Mouse (Mus musculus) MEL (cell line): ENCODE measurements around the gene Rab11fip4. TPM values are rescaled to one million over a fixed set of nuclear protein-coding genes. Genes with fewer than 3 reads are reported as not detected.

Source experiments
- DNase-seq: peaks from one replicate; pipeline ENCODE4 v3.0.0; 2011; ENCODE audit warnings: low read depth, low spot score
- H3K27ac ChIP-seq: 2 replicates; pipeline ENCODE4 v1.5.1; 2012; ENCODE audit warnings: low read depth, mild to moderate bottlenecking, control low read depth, low read length, moderate library complexity; ENCODE audit not compliant: control insufficient read depth
- H3K27me3 ChIP-seq, 2 experiments: fragments of 150-350 bp in 1 of 2; sonication (generic) in 1 of 2; 2 replicates each; pipeline ENCODE4 v1.6.1; 2012; ENCODE audit warnings: low read length in 2 of 2, mild to moderate bottlenecking in 2 of 2, improper control_type of control experiment in 1 of 2, moderate library complexity in 1 of 2; ENCODE audit not compliant: insufficient read depth in 2 of 2, control insufficient read depth in 1 of 2
- H3K36me3 ChIP-seq, 2 experiments: 2 replicates each; pipeline ENCODE4 v1.6.1; 2012 to 2014; ENCODE audit warnings: low read length in 2 of 2, improper control_type of control experiment in 1 of 2, inconsistent platforms in 1 of 2, mild to moderate bottlenecking in 1 of 2; ENCODE audit not compliant: insufficient read depth in 2 of 2, control insufficient read depth in 1 of 2
- H3K4me1 ChIP-seq, 2 experiments: fragments of 150-350 bp in 1 of 2; sonication (generic) in 1 of 2; 2 replicates each; pipeline ENCODE4 v1.6.1; 2012; ENCODE audit warnings: low read length in 2 of 2, improper control_type of control experiment in 1 of 2, mild to moderate bottlenecking in 1 of 2; ENCODE audit not compliant: insufficient read depth in 2 of 2, control insufficient read depth in 1 of 2
- H3K4me3 ChIP-seq, 2 experiments: fragments of 150-350 bp in 1 of 2; sonication (generic) in 1 of 2; 2 replicates each; pipeline ENCODE4 v1.5.1; 2012; ENCODE audit warnings: low read depth in 2 of 2, low read length in 2 of 2, mild to moderate bottlenecking in 2 of 2, moderate library complexity in 2 of 2, control low read depth in 1 of 2, improper control_type of control experiment in 1 of 2; ENCODE audit not compliant: control insufficient read depth in 1 of 2, insufficient read depth in 1 of 2
- H3K79me2 ChIP-seq: 2 replicates; pipeline ENCODE4 v1.6.1; 2012; ENCODE audit warnings: mild to moderate bottlenecking, low read length, moderate library complexity; ENCODE audit not compliant: control insufficient read depth, poor library complexity, insufficient read depth
- H3K9ac ChIP-seq: 2 replicates; pipeline ENCODE4 v1.6.1; 2012; ENCODE audit warnings: low read depth, mild to moderate bottlenecking, control low read depth, low read length, moderate library complexity; ENCODE audit not compliant: control insufficient read depth, poor library complexity, severe bottlenecking
- H3K9me3 ChIP-seq: fragments of 150-350 bp; sonication (generic); replicated peaks from 2 replicates; pipeline ENCODE4 v1.6.1; 2012; ENCODE audit warnings: mild to moderate bottlenecking, low read length, improper control_type of control experiment, moderate library complexity; ENCODE audit not compliant: insufficient read depth
- CHD1 ChIP-seq: IDR thresholded peaks from 2 replicates; pipeline ENCODE4 v1.6.1; 2012; ENCODE audit warnings: low read depth, mild to moderate bottlenecking, inconsistent platforms, low read length, improper control_type of control experiment
- CHD2 ChIP-seq: IDR thresholded peaks from 2 replicates; pipeline ENCODE4 v1.6.1; 2011; ENCODE audit warnings: low read length, improper control_type of control experiment
- CTCF ChIP-seq, 3 experiments: IDR thresholded peaks in 2 of 3; conservative IDR thresholded peaks in 1 of 3; 2 replicates each; pipeline ENCODE4 v1.5.1; 2011 to 2012; ENCODE audit warnings: low read length in 3 of 3, low read depth in 2 of 3, mild to moderate bottlenecking in 2 of 3, improper control_type of control experiment in 1 of 3, inconsistent platforms in 1 of 3, mixed read lengths in 1 of 3, moderate library complexity in 1 of 3; ENCODE audit not compliant: control insufficient read depth in 1 of 3, insufficient read depth in 1 of 3, poor library complexity in 1 of 3, severe bottlenecking in 1 of 3
- E2F4 ChIP-seq: IDR thresholded peaks from 2 replicates; pipeline ENCODE4 v1.6.1; 2011; ENCODE audit warnings: low read depth, low read length, improper control_type of control experiment, borderline replicate concordance
- ELF1 ChIP-seq: IDR thresholded peaks from 2 replicates; pipeline ENCODE4 v1.6.1; 2014; ENCODE audit warnings: low read depth, mild to moderate bottlenecking, inconsistent platforms, low read length, improper control_type of control experiment, moderate library complexity
- EP300 ChIP-seq, 2 experiments: IDR thresholded peaks; 2 replicates each; pipeline ENCODE4 v1.6.1; 2011; ENCODE audit warnings: improper control_type of control experiment in 2 of 2, low read length in 2 of 2, low read depth in 1 of 2, mild to moderate bottlenecking in 1 of 2
- ETS1 ChIP-seq: IDR thresholded peaks from 2 replicates; pipeline ENCODE4 v1.6.1; 2012; ENCODE audit warnings: low read depth, mild to moderate bottlenecking, inconsistent platforms, low read length, improper control_type of control experiment, moderate library complexity
- GABPA ChIP-seq: IDR thresholded peaks from 2 replicates; pipeline ENCODE4 v1.6.1; 2012; ENCODE audit warnings: low read depth, mild to moderate bottlenecking, inconsistent platforms, low read length, improper control_type of control experiment, moderate library complexity
- GATA1 ChIP-seq: IDR thresholded peaks from 2 replicates; pipeline ENCODE4 v1.6.1; 2011; ENCODE audit warnings: low read depth, low read length, improper control_type of control experiment
- HCFC1 ChIP-seq: IDR thresholded peaks from 2 replicates; pipeline ENCODE4 v1.6.1; 2012; ENCODE audit warnings: low read depth, mild to moderate bottlenecking, inconsistent platforms, low read length, improper control_type of control experiment, moderate library complexity
- JUND ChIP-seq: IDR thresholded peaks from 2 replicates; pipeline ENCODE4 v1.6.1; 2011; ENCODE audit warnings: low read depth, mild to moderate bottlenecking, improper control_type of control experiment, low read length
- KAT2A ChIP-seq: conservative IDR thresholded peaks from 2 replicates; pipeline ENCODE4 v1.6.1; 2012; ENCODE audit warnings: low read depth, low read length, improper control_type of control experiment, inconsistent platforms
- MAFK ChIP-seq: IDR thresholded peaks from 2 replicates; pipeline ENCODE4 v1.6.1; 2011; ENCODE audit warnings: low read depth, mild to moderate bottlenecking, low read length, improper control_type of control experiment, borderline replicate concordance
- MAX ChIP-seq: IDR thresholded peaks from 2 replicates; pipeline ENCODE4 v1.6.1; 2011; ENCODE audit warnings: low read length, improper control_type of control experiment
- MEF2A ChIP-seq: IDR thresholded peaks from 2 replicates; pipeline ENCODE4 v1.6.1; 2014; ENCODE audit warnings: low read depth, mild to moderate bottlenecking, inconsistent platforms, low read length, improper control_type of control experiment; ENCODE audit not compliant: poor library complexity, insufficient replicate concordance, severe bottlenecking; ENCODE audit errors: extremely low read depth
- MYB ChIP-seq: IDR thresholded peaks from 2 replicates; pipeline ENCODE4 v1.6.1; 2011; ENCODE audit warnings: mild to moderate bottlenecking, low read depth, low read length, improper control_type of control experiment
- MYC ChIP-seq: IDR thresholded peaks from 2 replicates; pipeline ENCODE4 v1.6.1; 2011; ENCODE audit warnings: low read depth, mild to moderate bottlenecking, low read length, improper control_type of control experiment, moderate library complexity
- NELFE ChIP-seq: IDR thresholded peaks from 2 replicates; pipeline ENCODE4 v1.6.1; 2011; ENCODE audit warnings: low read depth, low read length, improper control_type of control experiment
- POLR2A ChIP-seq, 2 experiments: IDR thresholded peaks; 2 replicates each; pipeline ENCODE4 v1.6.1; 2011 to 2012; ENCODE audit warnings: low read length in 2 of 2, mild to moderate bottlenecking in 2 of 2, control low read depth in 1 of 2, improper control_type of control experiment in 1 of 2, low read depth in 1 of 2, moderate library complexity in 1 of 2; ENCODE audit not compliant: control insufficient read depth in 1 of 2, insufficient read depth in 1 of 2, poor library complexity in 1 of 2
- POLR2AphosphoS2 ChIP-seq: IDR thresholded peaks from 2 replicates; pipeline ENCODE4 v1.6.1; 2011; ENCODE audit warnings: low read length, improper control_type of control experiment
- POLR2AphosphoS5 ChIP-seq: IDR thresholded peaks from 2 replicates; pipeline ENCODE4 v1.6.1; 2012; ENCODE audit warnings: low read depth, borderline replicate concordance, mild to moderate bottlenecking, inconsistent platforms, low read length, moderate library complexity, mixed read lengths
- RAD21 ChIP-seq: IDR thresholded peaks from 2 replicates; pipeline ENCODE4 v1.6.1; 2011; ENCODE audit warnings: mild to moderate bottlenecking, low read depth, low read length, improper control_type of control experiment
- SIN3A ChIP-seq: IDR thresholded peaks from 2 replicates; pipeline ENCODE4 v1.6.1; 2012; ENCODE audit warnings: low read length, improper control_type of control experiment, inconsistent platforms
- USF1 ChIP-seq: IDR thresholded peaks from 2 replicates; pipeline ENCODE4 v1.6.1; 2014; ENCODE audit warnings: low read depth, mild to moderate bottlenecking, inconsistent platforms, low read length, improper control_type of control experiment, moderate library complexity
- USF2 ChIP-seq, 2 experiments: IDR thresholded peaks; 2 replicates each; pipeline ENCODE4 v1.6.1; 2011 to 2012; ENCODE audit warnings: improper control_type of control experiment in 2 of 2, low read length in 2 of 2, borderline replicate concordance in 1 of 2, inconsistent platforms in 1 of 2, low read depth in 1 of 2, mild to moderate bottlenecking in 1 of 2; ENCODE audit not compliant: insufficient read depth in 1 of 2
- ZC3H11A ChIP-seq: IDR thresholded peaks from 2 replicates; pipeline ENCODE4 v1.6.1; 2012; ENCODE audit warnings: low read depth, mild to moderate bottlenecking, inconsistent platforms, low read length, improper control_type of control experiment
- ZKSCAN1 ChIP-seq: IDR thresholded peaks from 2 replicates; pipeline ENCODE4 v1.6.1; 2012; ENCODE audit warnings: low read depth, mild to moderate bottlenecking, inconsistent platforms, low read length, improper control_type of control experiment, moderate library complexity
- ZMIZ1 ChIP-seq: IDR thresholded peaks from 2 replicates; pipeline ENCODE4 v1.6.1; 2012; ENCODE audit warnings: low read depth, mild to moderate bottlenecking, inconsistent platforms, low read length, improper control_type of control experiment, moderate library complexity
- polyA plus RNA-seq, 2 experiments: library from polyadenylated mRNA; stranded (reverse) in 1 of 2; unstranded in 1 of 2; fragments of >175 nt in 1 of 2; fragments of >200 nt in 1 of 2; gene quantifications; 2 replicates each; pipeline versions ENCODE4 v1.2.1 to v1.2.4; 2012; ENCODE audit warnings: low replicate concordance in 2 of 2, low read depth in 1 of 2; ENCODE audit not compliant: insufficient read length in 2 of 2, insufficient read depth in 1 of 2, missing spikeins in 1 of 2
- total RNA-seq: library from RNA; depleted of rRNA; stranded (reverse); fragments of 300-350 nt; gene quantifications from 2 replicates; pipeline ENCODE4 v1.2.3, GENCODE M21; 2012

Gene Rab11fip4
- total and polyA plus RNA-seq, 3 experiments: under 0.01 to 0.03 TPM; not detected in 1

- peaks cover 0 to 12% of the 10 kb centered on the region in 2 experiments; a peak in 2 of 4 replicates for H3K36me3 ChIP-seq
- H3K9ac ChIP-seq: no peak overlapping the region
- H3K9me3 ChIP-seq: no peaks in the 10 kb centered on the region
- H3K27ac ChIP-seq: no peak overlapping the region
- H3K4me1 ChIP-seq: peaks cover 14 to 19% of the 10 kb centered on the region in 2 experiments
- TF ChIP-seq MAFK (no peak), ZC3H11A (no peak), E2F4 (no peak), CHD1 (no peak), POLR2AphosphoS5 (no peak), HCFC1 (no peak), MAX (no peak), POLR2AphosphoS2 (no peak), SIN3A (no peak), EP300 (IDR thresholded peaks at IDR 0.05; ENCODE audit: low read depth in 1 of 2, low read length in 2 of 2) (no peak), MEF2A (no peak), MYB (no peak), CHD2 (no peak), GABPA (no peak), ELF1 (no peak), RAD21 (no peak), USF1 (no peak), ETS1 (no peak)
- DNase-seq: no peak
- no peak overlapping the region for H3K4me3 ChIP-seq
- no peaks in the 10 kb centered on the region for H3K27me3 ChIP-seq
- H3K79me2 ChIP-seq: no peaks in the 10 kb centered on the region
Measured at GRCm38 (mm10) chr11:79629752-79630374, 38.9 kb downstream of the Rab11fip4 start.

- TF ChIP-seq POLR2AphosphoS5: no peak
- TF ChIP-seq EP300 (IDR thresholded peaks at IDR 0.05; ENCODE audit: low read depth in 1 of 2, low read length in 2 of 2): no peak
- TF ChIP-seq GATA1: no peak
- no peak for TF ChIP-seq E2F4
- TF ChIP-seq USF1: no peak
- TF ChIP-seq MAFK: no peak
- no peak for TF ChIP-seq ZC3H11A
- no peak for TF ChIP-seq USF2 (IDR thresholded peaks at IDR 0.05; ENCODE audit: borderline replicate concordance in 1 of 2, insufficient read depth in 1 of 2, low read depth in 1 of 2, low read length in 2 of 2)
- TF ChIP-seq SIN3A: no peak
- TF ChIP-seq MEF2A: no peak
- no peak for TF ChIP-seq JUND
- no peak for TF ChIP-seq KAT2A
- TF ChIP-seq MYC: no peak
- no peak for TF ChIP-seq CTCF (IDR thresholded peaks at IDR 0.05 in 2 of 3, conservative IDR thresholded peaks at IDR 0.05 in 1 of 3; ENCODE audit: control insufficient read depth in 1 of 3, insufficient read depth in 1 of 3, low read depth in 2 of 3, low read length in 3 of 3, poor library complexity in 1 of 3, severe bottlenecking in 1 of 3)
- no peak for TF ChIP-seq POLR2A (IDR thresholded peaks at IDR 0.05; ENCODE audit: control insufficient read depth in 1 of 2, insufficient read depth in 1 of 2, low read depth in 1 of 2, low read length in 2 of 2, poor library complexity in 1 of 2)
- no peak for TF ChIP-seq ETS1
- no peak for TF ChIP-seq NELFE
- no peak for TF ChIP-seq ZMIZ1
- no peak for TF ChIP-seq ZKSCAN1
- Histone ChIP-seq H3K4me3 (no peak overlapping the region), H3K27me3 (no peaks in the 10 kb centered on the region), H3K9me3 (no peaks in the 10 kb centered on the region), H3K4me1 (peaks cover 14 to 19% of the 10 kb centered on the region in 2 experiments), H3K27ac (no peak overlapping the region), H3K9ac (no peak overlapping the region), H3K36me3 (peaks cover 0 to 12% of the 10 kb centered on the region in 2 experiments; a peak in 2 of 4 replicates), H3K79me2 (no peaks in the 10 kb centered on the region)
- no peak for DNase-seq
Measured at GRCm38 (mm10) chr11:79630521-79630920, 39.5 kb downstream of the Rab11fip4 start.
